Mouse (Mus musculus): ENCODE data around the gene Chek2.

Chek2 gene

DNA sequence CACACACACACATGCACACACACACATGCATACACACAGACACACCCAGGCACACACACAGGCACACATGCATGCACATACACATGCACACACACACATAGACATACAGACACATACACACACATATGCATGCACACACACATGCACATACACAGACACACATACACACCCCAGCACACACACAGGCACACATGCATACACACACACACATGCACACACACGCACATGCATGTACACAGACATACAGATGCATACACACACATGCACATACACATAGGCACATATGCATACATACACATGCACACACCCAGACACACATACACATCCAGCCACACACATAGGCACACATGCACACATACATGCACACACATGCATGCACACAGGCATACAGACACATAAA lies 66.9 kb downstream of the Chek2 start:
- DNase-seq = no peak

DNA sequence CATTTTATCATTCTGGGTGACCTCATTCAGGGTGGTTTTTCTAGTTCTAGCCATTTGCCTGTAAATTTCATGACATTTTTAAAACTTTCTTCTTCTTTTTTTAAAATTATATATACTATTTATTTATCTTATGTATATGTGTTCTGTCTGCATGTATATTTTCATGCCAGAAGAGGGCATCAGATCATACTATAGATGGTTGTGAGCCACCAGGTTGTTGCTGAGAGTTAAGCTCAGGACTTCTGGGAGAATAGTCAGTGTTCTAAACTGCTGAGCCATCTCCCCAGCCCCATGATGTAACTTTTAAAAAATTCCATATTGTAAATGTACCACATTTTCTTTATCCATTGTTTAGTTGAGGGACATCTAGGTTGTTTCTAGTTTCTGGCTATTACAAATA lies 69.1 kb downstream of the Chek2 start:
- DNase-seq = no peak

DNA sequence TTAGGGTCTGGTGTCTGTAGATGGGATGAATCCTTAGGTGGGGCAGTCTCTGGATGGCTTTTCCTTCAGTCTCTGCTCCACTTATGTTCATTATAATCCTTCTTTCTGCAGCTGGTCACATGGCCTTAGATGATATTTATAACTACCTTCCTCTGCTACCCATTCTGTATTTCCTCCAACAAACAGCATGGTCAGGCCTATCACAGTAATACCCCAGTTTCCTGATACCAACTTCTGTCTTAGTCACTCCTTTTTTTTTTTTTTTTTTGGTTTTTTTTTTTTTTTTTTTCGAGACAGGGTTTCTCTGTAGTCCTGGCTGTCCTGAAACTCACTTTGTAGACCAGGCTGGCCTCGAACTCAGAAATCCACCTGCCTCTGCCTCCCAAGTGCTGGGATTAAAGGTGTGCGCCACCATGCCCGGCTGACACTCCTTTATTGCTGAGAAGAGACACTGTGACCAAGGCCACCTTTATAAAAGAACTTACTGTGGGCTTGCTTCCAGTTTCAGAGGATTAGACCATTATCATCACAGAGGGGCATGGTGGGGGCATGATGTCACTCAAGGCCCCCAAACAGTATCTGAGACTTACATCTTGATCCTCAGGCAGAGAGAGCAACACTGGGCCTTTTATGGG lies 70.3 kb downstream of the Chek2 start:
- no peak for DNase-seq

- DNase-seq = no peak
Observed at GRCm38 (mm10) chr5:110914859-110915258, 75.1 kb downstream of the Chek2 start.

GRCm38 (mm10) chr5:110916241-110916640 lies 76.5 kb downstream of the Chek2 start:
- no peak for DNase-seq

- no peak for DNase-seq
Observed at GRCm38 (mm10) chr5:110919541-110919940, 79.8 kb downstream of the Chek2 start.

DNA sequence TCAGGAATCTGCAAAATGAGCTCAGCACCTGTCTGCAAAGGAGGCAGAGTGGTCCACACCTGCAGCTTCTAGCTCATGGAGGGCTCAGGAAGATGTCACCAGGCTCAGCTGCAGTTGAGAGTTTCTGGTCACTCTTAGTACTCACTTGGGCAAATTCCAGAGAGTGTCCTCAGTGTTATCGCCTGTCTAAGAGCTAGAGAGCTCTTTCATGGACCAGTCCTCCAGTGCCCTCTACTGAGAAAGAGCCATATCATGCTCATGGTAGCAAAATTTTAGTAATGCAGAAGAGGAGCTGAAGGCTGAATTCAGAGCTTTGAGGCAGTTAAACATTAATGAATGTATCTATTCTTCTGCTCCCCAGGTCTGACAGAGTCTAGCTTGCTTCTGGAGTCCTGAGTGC lies 83.6 kb downstream of the Chek2 start:
- peak in 1 of 2 experiments; percentile 7 for DNase-seq

All from lung, adult 18-20 months (tissue).